Comparison of ENCODE assay signal across 11 mouse cellular contexts in the genomic region with DNA sequence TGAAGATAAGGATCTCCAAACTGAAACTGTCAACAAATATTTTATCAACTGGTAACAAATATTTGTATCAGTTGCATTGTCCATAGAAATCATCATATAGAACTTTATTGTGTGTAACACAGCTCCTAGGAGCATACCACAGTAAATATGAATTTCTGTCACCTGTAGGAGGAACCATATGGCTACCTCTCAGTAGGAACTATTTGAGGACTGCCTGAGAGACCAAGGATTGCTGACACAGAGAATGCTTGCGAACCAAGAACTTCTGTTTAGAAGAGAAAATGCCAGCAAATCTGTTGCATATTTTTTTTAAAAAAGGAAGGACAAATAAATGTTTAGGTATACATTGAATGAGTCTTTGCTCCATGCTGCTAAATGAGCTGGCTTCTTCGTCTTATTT.
"Had no signal": no experiment of that assay in that cellular context is flagged by ENCODE, and none has a peak within 500 bp of the region (broad histone marks: within the 10 kb centered on the region; RNA-seq: fewer than 3 reads in every experiment).

No protein-coding gene starts in this region.

- DNase-seq: kidney, postnatal 10 days; kidney, postnatal 36 days; layer of hippocampus, adult 9-11 months; liver; lung, adult 18-20 months; lung, postnatal 10 days; lung, postnatal 36 days; right cerebral cortex, postnatal 14 days; spleen, adult 18-20 months; thymus, adult 18-20 months; thymus, postnatal 36 days had no signal
